8 mouse cellular contexts compared by ENCODE assay signal in genomic region chr8:35882638-35883455, GRCm38 (mm10).
DNase-seq lines count a peak whose midpoint lies in the region; ATAC-seq lines count a peak whose summit lies in the region.

No protein-coding gene starts in this region.

- ATAC-seq in hindbrain, embryonic 11.5 days (ENCODE audit: low FRiP score) = peak; percentile 74
- ATAC-seq in midbrain, embryonic 14.5 days (ENCODE audit: low FRiP score, low TSS enrichment) = peak; percentile 79

- no peaks in the 10 kb centered on the region for H3K9me3 ChIP-seq in hindbrain, embryonic 11.5 days (ENCODE audit: control insufficient read depth, low read length)
- no peaks in the 10 kb centered on the region for H3K9me3 ChIP-seq in midbrain, embryonic 14.5 days (ENCODE audit: control insufficient read depth, low read length)

- H3K4me3 ChIP-seq in hindbrain, embryonic 11.5 days (ENCODE audit: low read depth, low read length) = no peak overlapping the region
- 0 out of 2 replicates have a peak overlapping the region, but pooled peaks have one; percentile 6 for H3K4me3 ChIP-seq in midbrain, embryonic 14.5 days (replicated peaks; ENCODE audit: low read depth, low read length)

- no peak overlapping the region for H3K4me2 ChIP-seq in hindbrain, embryonic 11.5 days (replicated peaks; ENCODE audit: low read depth, low read length)
- H3K4me2 ChIP-seq in midbrain, embryonic 14.5 days (ENCODE audit: low read length) = peak overlapping the region; percentile 49

- H3K4me1 ChIP-seq in hindbrain, embryonic 11.5 days (replicated peaks; ENCODE audit: control insufficient read depth, insufficient read depth, low read length) = no peaks in the 10 kb centered on the region
- peaks cover 28% of the 10 kb centered on the region for H3K4me1 ChIP-seq in midbrain, embryonic 14.5 days (ENCODE audit: control insufficient read depth, insufficient read depth, low read length)

- DNase-seq in adrenal gland, adult (ENCODE audit: inconsistent age in 2 of 2, low spot score in 1 of 2) = peak; percentile 22 to 59
- no peak for DNase-seq in adrenal gland, postnatal 4 days (ENCODE audit: low spot score in 2 of 2)
- peak; percentile 82 to 85 for DNase-seq in right cerebral cortex, postnatal 10 days (ENCODE audit: low spot score in 2 of 2)
- no peak for DNase-seq in right cerebral cortex, postnatal 25 days
- DNase-seq in hindbrain, embryonic 11.5 days (ENCODE audit: low spot score) = peak; percentile 53
- DNase-seq in midbrain, embryonic 14.5 days = peak; percentile 90
- DNase-seq in testis, postnatal 14 days (ENCODE audit: low spot score) = no peak
- no peak for DNase-seq in embryo, embryonic 9.5 days (ENCODE audit: extremely low spot score)

- no peaks in the 10 kb centered on the region for H3K27me3 ChIP-seq in hindbrain, embryonic 11.5 days (ENCODE audit: control insufficient read depth, insufficient read depth, low read length)
- H3K27me3 ChIP-seq in midbrain, embryonic 14.5 days (ENCODE audit: control insufficient read depth, insufficient read depth, low read length) = no peaks in the 10 kb centered on the region

- 25% methylated on average over 12 of the region's 12 CpGs for WGBS in hindbrain, embryonic 11.5 days
- 15% methylated on average over 12 of the region's 12 CpGs for WGBS in midbrain, embryonic 14.5 days

- no peak overlapping the region for H3K27ac ChIP-seq in hindbrain, embryonic 11.5 days (ENCODE audit: low read depth, low read length)
- peak overlapping the region; percentile 84 for H3K27ac ChIP-seq in midbrain, embryonic 14.5 days (replicated peaks; ENCODE audit: low read depth, low read length)

- H3K9ac ChIP-seq in hindbrain, embryonic 11.5 days (ENCODE audit: low read depth, low read length) = no peak overlapping the region
- H3K9ac ChIP-seq in midbrain, embryonic 14.5 days (replicated peaks; ENCODE audit: low read length) = peak overlapping the region; percentile 28; the same call in 1 of the 2 replicates

- no peaks in the 10 kb centered on the region for H3K36me3 ChIP-seq in hindbrain, embryonic 11.5 days (ENCODE audit: control insufficient read depth, insufficient read depth, low read length)
- H3K36me3 ChIP-seq in midbrain, embryonic 14.5 days (ENCODE audit: control insufficient read depth, insufficient read depth, low read length) = no peaks in the 10 kb centered on the region

Comparison
In these comparisons a context has a peak if more than half of its experiments do, and no peak if none do; other contexts are left out.
1. DNase-seq: peak in adrenal gland, adult (2 of 2), right cerebral cortex, postnatal 10 days (2 of 2), hindbrain, embryonic 11.5 days (single experiment) and midbrain, embryonic 14.5 days (single experiment); none in adrenal gland, postnatal 4 days (0 of 2), right cerebral cortex, postnatal 25 days (single experiment), testis, postnatal 14 days (single experiment) and embryo, embryonic 9.5 days (single experiment).